Mouse (Mus musculus) WW6 (cell line): ENCODE data around the gene Klhl24.
"Not testable (repeated sequence)": the region's sequence is repeated elsewhere in the genome, so short reads cannot be mapped to it uniquely, and the experiment has no call there.

Experiments used
- DNase-seq: peaks from one replicate; pipeline ENCODE4 v3.0.0-alpha.2; 2013; ENCODE audit warnings: low read depth, low spot score

Klhl24 gene

DNA sequence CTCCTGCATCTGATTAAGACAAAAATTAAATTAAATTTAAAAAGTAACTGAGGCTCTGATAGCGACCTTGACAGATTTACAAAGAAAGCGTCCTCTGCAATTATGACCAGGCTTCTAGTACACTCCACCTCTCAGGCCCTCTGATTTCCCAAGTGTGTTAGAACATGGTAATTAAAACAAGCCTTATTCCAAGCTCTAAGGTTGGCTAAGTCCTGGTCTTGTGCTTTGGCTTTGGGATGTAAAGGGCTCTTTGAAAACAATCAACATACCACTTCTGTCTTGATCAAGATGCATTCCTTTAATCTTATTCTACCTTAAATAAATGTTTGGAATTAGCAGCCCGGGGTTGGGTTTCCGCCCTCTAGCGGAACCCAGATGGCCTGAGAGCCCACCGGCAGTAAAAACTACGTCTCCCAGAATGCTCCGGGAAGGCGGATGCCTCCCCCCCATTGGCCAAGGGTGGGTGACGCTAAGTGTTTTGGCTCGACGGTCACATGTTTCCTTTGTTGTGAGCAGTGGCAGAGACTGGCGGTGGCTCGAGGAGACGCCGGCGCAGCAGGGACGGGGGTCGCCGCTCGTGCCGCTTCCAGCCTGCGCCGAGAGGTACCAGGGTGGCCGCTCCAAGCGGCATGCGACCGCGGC, at the start of gene Klhl24:
Klhl24 (plus strand) TSS at position 474 of the 642 bp plus-strand sequence.
- peak; percentile 87 for DNase-seq

DNA sequence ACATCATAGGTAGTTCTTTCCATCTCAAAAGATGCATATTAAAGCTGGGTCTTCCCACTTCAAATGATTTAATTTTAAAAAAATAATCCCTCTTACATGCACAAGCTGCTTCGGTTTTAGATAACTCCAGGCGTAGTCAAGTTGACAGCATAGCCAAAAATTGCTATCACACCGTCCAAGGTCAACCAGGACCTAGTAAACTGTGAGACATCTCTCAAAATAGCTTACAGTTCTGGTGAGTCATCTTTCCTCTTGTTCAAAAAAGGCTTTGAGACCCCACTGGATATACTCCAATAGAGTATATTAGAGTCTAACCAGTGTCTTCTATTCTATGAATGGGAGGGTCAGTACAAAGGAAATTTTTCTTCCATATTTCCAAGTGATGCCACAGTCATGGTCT, 44.7 kb upstream of the Klhl24 start:
- no peak for DNase-seq

DNA sequence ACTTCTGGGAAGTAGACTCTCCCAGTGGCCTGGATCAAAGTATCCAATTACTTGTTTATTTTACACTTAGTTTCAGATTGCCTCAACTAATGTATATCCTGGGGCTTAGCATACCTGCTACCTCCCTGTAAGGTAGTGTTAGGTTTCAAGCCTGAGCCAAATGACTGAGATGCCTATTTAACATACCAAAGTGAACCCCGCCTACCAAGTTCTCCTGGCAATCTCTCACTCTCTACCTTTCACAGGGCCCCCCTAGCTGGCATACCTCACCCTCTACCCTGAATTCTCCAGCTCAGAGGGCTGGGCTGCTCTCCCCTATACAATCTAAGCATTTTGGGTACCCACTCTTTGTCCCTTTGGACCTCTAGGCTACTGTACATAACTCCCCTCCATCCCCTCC, 24.6 kb upstream of the Klhl24 start:
- no peak for DNase-seq

DNA sequence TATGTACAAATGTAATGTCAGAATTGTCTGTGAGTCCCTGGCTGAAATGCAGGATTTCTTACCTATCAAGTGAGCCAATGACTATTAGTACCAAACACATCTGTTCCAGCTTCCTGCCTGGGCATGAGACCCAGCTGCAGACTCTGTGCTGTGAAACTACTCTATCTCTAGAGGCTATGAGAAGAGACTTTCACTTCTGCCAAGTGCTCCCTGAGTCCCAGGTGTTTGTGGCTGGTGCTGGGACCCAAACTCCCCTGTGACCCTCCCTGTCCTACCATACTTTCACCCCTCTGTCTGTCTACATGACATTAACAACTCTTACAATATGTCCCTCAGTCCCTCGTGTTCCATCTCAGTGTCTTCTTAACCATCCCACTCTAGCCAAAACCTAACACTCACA, 20.7 kb upstream of the Klhl24 start:
- no peak for DNase-seq

DNA sequence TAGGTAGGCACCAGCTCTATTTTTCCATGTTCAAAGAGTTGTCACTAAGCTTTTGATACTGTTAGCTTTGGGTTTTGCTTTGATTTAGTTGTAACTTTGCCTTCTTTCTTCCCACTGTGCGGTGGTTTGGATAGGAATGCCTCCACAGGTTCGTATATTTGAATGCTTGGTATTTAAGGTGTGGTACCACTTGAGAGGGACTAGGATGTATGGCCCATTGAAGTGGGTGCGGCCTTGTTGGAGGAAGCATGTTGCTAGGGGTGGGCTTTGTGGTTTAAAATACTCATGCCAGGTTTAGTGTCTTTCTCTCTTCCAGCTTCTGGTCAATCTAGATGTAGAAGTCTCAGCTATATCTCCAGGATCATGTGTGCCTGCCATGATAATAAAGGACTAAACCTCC, 17.1 kb upstream of the Klhl24 start:
- no peak for DNase-seq

DNA sequence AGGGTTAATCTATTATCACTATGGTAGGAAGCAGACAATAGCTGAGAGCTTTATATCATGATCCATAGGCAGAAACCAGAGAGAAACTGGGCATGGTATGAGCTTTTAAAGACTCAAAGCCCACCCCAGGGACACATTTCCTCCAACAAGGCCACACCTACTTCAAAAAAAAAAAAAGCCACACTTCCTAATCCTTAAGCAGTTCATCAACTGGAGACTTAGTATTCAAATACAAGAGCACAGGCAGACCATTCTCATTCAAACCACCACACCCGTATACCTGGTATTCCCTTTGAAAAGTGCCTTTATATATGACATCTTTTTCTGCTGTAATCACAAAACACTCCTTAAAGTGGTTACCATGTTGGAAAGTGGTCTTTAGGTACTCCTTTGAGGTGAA, 12.7 kb upstream of the Klhl24 start:
- no peak for DNase-seq

DNA sequence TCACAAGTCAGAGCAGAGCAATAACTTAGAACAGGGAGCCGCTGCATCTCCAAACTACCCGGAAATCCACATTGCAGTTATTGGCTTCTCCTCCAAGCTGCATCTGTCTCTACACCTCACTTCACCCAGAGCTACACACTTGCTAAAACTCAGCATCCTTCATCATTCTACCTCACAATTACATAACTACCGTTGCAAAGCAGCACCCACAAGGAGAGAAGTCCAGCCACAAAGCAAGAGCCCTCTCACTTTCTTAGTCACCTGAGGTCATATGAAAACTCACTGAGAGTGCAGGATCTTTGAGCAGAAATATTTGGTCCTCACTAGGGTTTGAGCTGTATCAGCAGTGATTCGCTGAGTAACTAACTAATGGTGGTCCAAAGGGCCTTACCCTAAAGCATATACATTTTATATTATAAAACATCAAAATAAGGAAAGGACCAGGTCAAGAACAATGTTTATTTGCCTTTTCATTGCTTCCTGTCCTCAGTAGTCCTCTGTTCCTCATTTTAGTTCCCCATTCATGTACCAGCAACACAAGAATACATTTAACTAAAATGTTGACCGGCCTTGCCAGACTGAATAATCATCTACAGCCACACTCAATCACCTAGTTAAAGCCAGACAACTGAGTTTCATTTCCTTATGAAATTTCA, 12.0 kb upstream of the Klhl24 start:
- DNase-seq, result no peak

DNA sequence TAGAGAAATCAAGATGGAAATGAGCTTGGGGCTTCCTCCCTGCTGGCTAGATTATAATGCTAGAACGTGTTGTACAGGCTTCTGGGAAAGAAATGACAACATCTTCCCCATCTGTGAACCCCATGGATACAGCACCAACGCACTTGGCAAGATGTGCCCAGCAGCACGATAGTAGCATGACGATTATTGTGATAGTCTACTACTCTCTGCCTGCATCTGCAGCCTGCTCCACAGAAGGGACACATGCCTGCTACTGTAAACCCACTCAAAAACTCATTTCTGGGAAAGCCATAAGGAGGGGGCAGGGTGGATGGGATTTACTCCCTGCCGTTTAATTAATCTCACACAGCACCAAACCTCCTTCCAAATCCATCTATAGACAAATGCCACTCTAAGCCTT, 10.4 kb upstream of the Klhl24 start:
- no peak for DNase-seq

DNA sequence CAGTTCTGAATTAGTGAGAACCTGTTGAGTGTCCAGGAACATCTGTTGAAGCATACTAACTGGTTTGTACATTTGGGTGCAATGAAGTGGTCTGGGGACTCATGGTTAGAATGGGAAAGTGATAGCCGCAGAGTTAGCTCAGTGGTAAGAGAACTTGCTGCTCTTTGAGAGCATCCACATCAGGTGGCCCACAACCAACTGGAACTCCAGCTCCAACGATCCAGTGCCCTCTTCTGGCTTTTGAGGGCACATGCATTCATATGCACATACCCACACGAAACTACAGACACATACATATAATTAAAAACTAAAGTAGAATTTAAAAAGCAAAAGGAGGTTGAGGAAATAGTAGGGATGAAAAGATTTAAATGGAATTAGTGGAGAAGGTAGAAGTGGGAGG, 7.7 kb upstream of the Klhl24 start:
- DNase-seq, result no peak

DNA sequence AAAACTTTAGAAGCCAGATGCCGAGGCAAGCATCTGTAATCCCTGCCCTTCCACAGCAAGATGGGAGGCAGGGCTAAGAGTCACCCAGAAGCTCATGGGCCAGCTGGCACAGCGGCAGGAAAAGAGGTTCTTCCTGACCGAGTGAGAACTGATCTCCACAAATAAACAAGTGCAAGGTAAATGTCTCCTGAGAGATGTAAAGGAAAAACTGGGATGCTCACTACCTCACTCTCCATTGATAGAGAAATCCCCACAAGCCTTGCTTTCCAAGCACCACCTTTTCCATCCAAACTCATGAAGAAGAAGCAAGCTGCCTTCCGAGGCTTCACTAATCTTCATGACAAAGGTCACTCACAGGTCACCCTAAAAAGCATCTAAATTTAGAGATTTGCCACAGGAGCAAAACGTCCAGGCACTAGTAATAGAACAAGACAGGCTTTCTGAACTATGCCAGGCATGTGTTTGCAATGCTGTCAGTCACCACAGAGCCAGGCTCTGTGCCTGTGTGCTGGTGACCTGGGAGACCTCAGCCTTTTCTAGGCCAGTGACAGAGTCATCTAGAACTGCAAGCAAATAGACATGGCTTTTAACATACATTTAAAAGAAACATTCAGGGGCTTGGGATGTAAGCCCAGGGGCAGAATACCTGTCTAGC, 6.3 kb upstream of the Klhl24 start:
- no peak for DNase-seq

DNA sequence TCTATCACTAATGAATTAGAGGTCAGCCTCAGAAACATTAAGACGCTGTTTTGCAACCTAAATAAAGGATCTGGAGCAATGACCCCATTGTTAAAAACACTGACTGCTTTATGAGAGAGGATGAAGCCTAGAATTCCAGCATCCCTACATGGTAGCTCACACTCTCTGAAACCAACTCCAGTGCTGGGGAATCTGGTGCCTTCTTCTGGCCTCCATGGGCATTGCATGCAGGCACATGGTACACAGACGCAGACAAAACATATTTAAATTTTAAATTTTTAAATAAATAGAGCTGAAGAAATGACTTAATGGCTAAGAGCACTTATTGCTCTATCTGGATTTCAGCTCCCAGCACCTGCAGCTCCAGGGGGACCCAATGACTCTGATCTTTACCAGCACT, 1.4 kb upstream of the Klhl24 start:
- DNase-seq, result no peak

DNA sequence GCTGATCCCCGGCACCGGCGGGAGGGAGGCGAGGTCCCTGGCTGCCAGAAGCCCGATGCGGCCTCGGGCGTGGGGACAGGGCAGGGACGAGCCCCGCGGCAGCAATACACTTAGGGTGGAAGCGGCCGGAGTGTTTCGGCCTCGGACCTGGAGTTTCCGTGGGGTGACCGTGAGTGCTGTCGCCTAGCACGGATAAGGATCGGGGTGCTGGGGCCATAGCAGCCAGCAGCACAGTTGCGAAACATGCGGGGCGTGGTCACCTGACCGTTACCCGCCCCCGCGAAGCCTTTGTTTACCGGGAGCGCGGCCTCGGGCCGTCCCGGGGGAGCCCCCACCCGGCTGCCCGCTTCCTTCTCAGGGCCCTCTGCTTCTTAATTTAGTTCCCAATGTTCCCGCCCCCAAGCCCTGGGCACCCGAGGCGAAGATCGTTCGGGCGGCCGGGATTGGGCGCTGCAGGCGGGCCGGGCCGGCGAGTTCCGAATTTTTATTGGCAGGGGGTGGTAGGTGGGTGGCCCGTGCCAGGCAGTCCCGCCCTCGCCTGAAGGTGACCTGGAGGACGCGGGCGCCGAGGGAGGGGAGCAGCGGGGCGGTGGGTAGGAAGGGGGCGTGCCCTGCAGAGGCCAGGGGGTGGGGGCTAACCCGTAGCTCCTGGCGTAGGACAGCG, 501 bp downstream of the Klhl24 start:
- DNase-seq, result peak; percentile 74

DNA sequence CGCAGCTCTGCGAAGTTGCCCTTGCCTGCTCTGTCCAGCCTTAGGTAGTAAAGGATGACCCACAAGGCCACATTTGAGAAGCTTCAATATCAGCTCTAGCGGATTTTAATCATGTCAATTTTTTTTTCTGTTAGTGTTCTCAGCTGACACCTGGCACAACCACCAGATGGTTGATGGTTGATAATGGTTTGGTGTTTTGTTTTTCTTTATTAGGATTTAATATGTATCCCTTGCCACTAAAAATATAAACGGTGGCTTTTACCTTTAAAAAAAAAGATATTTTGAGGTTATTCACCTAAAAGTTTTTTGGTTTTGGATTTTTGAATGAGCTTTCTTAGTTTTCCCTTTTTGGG, 1.0 kb downstream of the Klhl24 start:
- DNase-seq, result no peak

DNA sequence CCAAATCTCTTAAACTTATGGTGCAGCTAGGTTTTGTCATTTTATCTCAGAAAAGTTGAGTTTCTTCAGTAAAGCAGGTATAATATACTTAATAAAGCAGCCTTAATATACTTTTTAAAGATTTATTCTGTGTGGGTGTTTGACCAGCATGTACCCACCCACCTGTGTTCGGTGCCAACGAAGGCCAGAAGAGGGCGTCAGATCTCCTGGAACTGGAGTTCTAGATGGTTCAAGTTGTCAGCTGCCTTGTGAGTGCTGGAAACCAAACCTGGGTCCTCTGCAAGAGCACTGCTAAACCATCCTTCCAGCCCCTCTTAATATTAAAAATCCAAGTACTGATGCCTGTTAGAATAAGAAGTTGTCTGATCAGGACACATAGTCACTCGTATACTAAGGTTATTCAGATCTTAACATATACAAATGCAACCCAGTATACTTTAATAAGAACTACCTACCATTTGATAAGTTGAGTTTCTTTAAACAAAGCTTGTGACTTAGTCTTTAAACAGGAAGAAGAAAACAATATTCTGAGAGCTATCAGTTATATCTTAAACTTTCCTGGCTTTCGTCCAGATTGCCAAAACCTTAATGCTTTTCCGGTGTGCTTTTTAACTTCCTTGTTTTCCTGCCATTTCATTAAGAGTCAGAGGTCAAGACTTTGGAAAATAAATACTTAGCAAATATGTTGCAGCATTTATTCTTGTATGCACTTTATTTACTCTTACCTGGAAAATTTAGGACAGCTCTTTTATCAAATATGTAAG, 1.7 kb downstream of the Klhl24 start:
- DNase-seq, result no peak

DNA sequence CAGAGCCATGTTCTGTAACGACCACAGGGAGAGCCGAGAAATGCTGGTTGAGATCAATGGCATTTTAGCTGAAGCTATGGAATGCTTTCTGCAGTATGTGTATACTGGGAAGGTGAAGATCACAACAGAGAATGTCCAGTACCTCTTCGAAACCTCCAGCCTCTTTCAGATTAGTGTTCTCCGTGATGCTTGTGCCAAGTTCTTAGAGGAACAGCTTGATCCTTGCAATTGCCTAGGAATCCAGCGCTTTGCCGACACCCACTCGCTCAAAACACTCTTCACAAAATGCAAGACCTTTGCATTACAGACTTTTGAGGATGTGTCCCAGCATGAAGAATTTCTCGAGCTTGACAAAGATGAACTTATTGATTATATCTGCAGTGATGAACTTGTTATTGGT, 9.7 kb downstream of the Klhl24 start:
- no peak for DNase-seq

DNA sequence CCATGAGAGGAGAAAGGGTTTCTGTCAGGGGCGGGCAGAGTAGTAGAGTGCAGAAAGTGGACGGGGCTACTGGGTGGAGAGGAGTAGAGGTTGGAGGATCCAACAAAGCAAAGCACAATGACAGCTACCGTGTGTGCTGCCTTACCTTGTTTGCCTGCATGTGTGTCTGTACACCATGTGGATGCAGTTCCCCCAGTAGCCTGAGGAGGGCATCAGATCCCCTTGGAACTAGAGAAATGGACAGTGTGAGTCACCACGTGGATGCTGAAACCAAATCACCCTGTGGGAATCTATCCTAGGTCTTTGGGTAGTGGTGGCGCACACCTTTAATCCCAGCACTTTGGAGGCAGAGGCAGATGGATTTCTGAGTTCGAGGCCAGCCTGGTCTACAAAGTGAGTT, 11.6 kb downstream of the Klhl24 start:
- no peak for DNase-seq

DNA sequence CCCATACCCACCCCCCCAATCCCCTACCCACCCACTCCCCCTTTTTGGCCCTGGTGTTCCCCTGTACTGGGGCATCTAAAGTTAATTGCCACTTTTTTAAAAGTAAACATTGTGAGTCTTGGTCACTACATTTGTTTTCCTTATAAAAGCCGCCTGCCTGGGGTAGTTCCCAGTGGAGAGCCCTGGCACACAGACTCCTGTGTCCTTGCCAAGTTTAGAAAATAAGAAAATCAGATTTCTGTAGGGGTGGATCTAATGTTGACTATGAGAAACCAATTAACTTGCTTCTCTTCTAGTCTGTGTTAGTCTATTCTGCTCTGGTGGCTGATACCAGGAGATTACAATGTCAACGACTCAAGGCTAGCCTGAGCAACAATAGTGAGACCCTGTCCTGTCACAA, 15.3 kb downstream of the Klhl24 start:
- no peak for DNase-seq

DNA sequence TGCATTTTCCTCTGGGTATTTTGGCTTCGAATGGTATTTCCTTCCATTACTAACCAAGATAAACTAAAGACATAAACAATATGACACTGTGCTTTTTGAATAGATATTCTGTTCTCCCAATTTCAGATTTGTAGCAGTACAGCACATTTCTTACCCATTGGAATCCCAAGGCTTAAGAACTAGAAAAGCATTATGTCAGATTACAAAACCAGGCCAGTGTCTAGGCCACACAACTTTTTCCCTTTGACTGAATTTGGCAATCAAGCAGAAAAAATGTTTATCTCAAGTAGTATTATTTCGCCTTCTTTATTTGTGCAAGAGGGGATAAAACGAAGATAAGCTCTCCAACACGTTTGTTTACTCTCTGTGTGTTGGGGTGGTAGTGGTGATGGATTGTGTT, 18.7 kb downstream of the Klhl24 start:
- no peak for DNase-seq

DNA sequence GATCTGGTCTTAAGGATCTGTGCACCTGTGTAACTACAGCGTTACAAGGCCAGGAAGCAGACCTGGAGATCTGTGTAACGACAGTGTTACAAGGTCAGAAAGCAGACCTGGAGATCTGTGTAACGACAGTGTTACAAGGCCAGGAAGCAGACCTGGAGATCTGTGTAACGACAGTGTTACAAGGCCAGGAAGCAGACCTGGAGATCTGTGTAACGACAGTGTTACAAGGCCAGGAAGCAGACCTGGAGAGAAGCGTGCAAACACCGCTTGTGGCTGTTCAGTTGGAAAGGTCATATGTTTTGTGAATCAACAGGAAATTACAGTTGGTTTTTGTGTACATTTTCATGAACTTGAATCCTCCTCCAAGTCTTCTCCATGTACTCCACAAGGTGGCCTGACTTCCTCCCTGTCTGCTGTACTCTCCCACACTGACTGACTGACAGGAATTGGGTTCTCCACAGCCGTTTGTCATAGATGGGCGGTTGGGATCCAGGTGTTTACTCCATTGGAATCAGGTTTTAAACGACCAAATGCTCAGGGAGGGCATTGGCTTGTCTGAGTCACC, 29.1 kb downstream of the Klhl24 start:
- not testable (repeated sequence) for DNase-seq

DNA sequence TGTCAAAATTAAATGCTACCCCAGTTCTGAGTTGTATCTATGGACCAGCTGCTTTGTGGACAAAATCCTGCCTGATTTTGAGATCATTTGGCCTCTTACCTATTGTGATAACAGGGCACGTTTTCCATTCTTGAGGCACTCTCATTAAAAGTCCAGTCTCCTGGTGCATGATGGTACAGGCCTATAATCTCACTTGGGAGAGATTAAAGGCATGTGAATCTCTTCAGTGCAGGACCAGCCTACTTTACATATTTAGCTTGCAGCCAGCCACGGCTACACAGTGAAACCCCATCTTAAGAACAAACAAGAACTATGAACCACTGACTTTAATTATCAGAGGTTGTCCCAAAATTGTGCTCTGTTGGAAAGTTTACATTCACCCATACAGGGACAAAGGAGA, 33.1 kb downstream of the Klhl24 start:
- no peak for DNase-seq

DNA sequence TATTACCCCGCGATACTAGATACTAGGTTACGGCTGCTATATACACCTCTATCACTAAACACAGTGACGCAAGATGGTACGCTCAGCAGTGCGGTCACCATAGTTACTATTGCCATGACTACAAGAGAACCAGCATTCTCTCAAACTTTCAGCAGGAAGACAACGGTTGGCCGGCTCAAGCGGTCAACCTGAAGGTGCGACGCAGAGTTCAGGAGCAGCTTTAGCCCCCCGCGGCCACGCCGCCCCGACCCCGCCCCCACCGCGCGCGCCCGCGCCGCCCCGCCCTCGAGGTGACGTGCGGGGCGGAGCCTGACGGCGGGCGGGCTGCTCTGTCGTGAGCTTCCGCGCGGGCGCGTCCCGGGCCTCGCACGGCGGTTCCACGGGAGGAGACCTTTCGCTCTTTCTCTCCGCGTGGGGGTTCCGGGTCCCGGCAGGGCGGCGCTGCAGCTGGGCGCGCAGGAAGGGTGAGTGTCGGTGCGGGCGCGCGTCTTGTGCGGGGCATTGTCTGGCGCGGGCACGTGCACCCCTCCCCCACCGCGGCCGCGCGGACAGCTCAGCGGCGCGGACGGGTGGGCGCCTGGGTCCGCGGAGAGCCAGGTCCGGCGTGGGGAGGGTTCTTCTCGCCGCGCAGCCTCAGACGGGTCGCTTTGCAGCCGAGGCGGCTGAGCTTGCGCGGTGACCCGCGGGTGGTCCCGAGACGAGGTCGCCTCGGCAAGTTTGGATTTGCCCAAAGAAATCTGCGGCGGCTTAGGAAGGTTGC, 43.6 kb downstream of the Klhl24 start, which contains the start of gene Yeats2:
Yeats2 (plus strand) TSS at position 292 of the 760 bp plus-strand sequence.
- DNase-seq, result peak; percentile 70
